Mouse (Mus musculus) limb, embryonic 12.5 days (tissue): ENCODE measurements at regions not wholly inside any gene's neighbourhood (a gene's known extent, or its start where the extent isn't known, plus 50 kb on each side); places are given as distances from the start of the nearest gene placed in this dataset.

Experiments used
- ATAC-seq: fragments of 200-750 bp; cut with Nextera tagmentation; 2 replicates; pipeline ENCODE4 v1.8.0; 2017; ENCODE audit warnings: low read depth, moderate TSS enrichment; ENCODE audit not compliant: insufficient number of reproducible peaks, insufficient read depth, low FRiP score, low TSS enrichment
- H3K27ac ChIP-seq: fragments of 300-500 bp; sonication (generic); 2 replicates; pipeline ENCODE4 v1.5.1; 2016; ENCODE audit warnings: mild to moderate bottlenecking, moderate library complexity
- H3K27me3 ChIP-seq: fragments of 300-500 bp; sonication (generic); 2 replicates; pipeline ENCODE4 v1.6.1; 2016; ENCODE audit warnings: mild to moderate bottlenecking, moderate library complexity
- H3K36me3 ChIP-seq: fragments of 300-500 bp; sonication (generic); 2 replicates; pipeline ENCODE4 v1.6.1; 2016; ENCODE audit warnings: mild to moderate bottlenecking, moderate library complexity
- H3K4me1 ChIP-seq: fragments of 300-500 bp; sonication (generic); replicated peaks from 2 replicates; pipeline ENCODE4 v1.6.1; 2016
- H3K4me2 ChIP-seq: fragments of 300-500 bp; sonication (generic); 2 replicates; pipeline ENCODE4 v1.6.1; 2016; ENCODE audit warnings: mild to moderate bottlenecking, moderate library complexity
- H3K4me3 ChIP-seq: fragments of 300-500 bp; sonication (generic); replicated peaks from 2 replicates; pipeline ENCODE4 v1.5.1; 2016; ENCODE audit warnings: mild to moderate bottlenecking
- H3K9ac ChIP-seq: fragments of 300-500 bp; sonication (generic); replicated peaks from 2 replicates; pipeline ENCODE4 v1.6.1; 2016; ENCODE audit warnings: mild to moderate bottlenecking, moderate library complexity
- H3K9me3 ChIP-seq: fragments of 300-500 bp; sonication (generic); 2 replicates; pipeline ENCODE4 v1.6.1; 2016; ENCODE audit warnings: mild to moderate bottlenecking, moderate library complexity
- WGBS: fragments of 180-500 bp; shearing (Covaris S2); methylation state at CpG from one replicate; pipeline ENCODE4 v1.1.7; 2016; 5-methylcytosine and 5-hydroxymethylcytosine counted together

- H3K27ac ChIP-seq: no peak overlapping the region
- WGBS: 81% methylated on average over 7 of the region's 7 CpGs
- no peaks in the 10 kb centered on the region for H3K9me3 ChIP-seq
- no peaks in the 10 kb centered on the region for H3K27me3 ChIP-seq
- no peak overlapping the region for H3K4me3 ChIP-seq
- ATAC-seq: no peak
- H3K9ac ChIP-seq: no peak overlapping the region
- no peaks in the 10 kb centered on the region for H3K36me3 ChIP-seq
- H3K4me2 ChIP-seq: no peak overlapping the region
- H3K4me1 ChIP-seq: no peaks in the 10 kb centered on the region
These were observed 157.7 kb upstream of the Ado start for GRCm38 (mm10) chr10:67706436-67706835.

DNA sequence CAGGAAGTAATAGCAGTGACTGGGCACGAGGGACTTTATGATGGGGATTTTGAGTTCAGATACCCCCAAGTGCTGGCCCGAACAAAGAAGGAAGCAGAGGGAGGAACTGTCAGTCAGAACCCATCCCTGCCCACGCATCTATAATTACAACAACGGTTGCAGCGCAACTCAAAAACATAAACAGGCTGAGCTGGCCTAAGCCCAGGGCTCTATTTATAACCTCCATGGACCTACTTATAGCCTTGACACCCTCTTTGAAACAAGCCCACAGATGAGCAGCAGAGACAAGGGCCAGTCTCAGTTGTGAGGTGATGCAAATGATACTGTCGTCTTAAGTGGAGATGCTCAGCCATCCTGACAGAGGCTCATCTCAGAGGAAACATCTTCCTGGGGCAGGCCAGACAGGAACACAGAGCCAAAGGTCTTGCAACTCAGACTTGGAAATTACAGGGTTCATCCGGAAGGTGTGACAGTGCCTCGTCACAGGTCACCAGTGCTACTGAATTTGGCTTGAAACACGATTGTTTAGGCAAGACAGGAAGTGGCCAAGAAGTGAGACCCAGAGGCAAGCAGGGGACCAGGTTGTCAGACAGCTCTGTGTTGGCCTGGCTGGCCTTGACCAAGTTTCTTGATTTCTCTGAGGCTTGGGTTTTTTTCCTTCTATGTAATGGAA is 154.2 kb upstream of the Ado start:
- Histone ChIP-seq H3K4me2 (no peak overlapping the region), H3K9ac (no peak overlapping the region), H3K4me3 (no peak overlapping the region), H3K36me3 (no peaks in the 10 kb centered on the region), H3K9me3 (no peaks in the 10 kb centered on the region), H3K27ac (no peak overlapping the region), H3K4me1 (no peaks in the 10 kb centered on the region), H3K27me3 (no peaks in the 10 kb centered on the region)
- no peak for ATAC-seq
- whole genome bisulfite sequencing: 70% methylated on average over 9 of the region's 9 CpGs

GRCm38 (mm10) chr10:67697401-67698195 is 148.8 kb upstream of the Ado start:
- no peak overlapping the region for H3K4me2 ChIP-seq
- H3K4me1 ChIP-seq: no peaks in the 10 kb centered on the region
- WGBS: 66% methylated on average over 16 of the region's 16 CpGs
- no peak overlapping the region for H3K9ac ChIP-seq
- H3K27me3 ChIP-seq: no peaks in the 10 kb centered on the region
- ATAC-seq: no peak
- no peaks in the 10 kb centered on the region for H3K36me3 ChIP-seq
- H3K9me3 ChIP-seq: no peaks in the 10 kb centered on the region
- no peak overlapping the region for H3K27ac ChIP-seq
- no peak overlapping the region for H3K4me3 ChIP-seq

DNA sequence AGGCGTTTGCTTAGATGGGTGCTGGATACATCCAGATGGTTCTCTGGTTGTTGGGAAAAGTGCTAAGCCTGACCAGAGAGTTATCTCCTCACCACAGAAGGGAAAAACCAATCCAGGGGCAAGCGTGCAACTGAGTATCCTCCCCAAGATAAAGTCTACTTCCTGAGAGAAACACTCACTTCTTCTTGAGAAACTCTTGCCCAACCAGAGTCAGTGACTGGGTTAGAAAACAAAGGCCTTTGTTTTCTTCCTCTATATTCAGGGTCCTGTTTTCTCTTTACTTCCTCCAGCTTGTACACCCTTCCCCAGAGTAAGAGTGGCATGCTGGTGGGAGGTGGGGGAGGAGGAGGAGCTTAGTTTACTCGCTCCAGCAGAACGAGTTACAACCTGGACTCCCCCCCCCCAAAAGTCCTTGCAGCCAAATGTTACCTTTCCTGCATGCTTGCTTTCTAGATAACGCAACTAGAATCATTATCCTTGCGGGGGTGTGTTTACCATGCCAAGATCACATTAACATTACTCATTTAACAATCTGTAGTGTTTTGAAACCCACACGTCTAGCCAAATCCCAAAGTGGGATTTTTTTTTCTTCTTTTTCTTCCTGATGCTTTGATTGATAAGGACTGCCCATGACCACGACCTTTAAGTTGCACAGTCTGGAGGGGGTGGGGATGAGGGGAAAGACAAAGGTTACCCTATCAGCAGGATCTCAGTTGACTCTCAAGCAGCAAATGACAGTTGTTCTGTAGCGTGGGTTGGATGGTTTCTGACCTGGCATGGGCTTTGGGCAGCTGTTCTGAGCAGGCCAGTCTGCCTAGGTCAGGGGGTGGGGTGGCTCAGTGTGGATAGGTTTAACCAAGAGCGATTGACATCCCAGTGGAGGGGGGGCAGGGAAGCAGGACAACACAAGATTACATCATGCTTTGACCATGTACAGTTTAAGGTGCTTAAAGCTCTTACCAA is 147.4 kb upstream of the Ado start:
- Histone ChIP-seq H3K4me1 (no peaks in the 10 kb centered on the region), H3K27ac (no peak overlapping the region), H3K4me2 (no peak overlapping the region), H3K36me3 (no peaks in the 10 kb centered on the region), H3K9me3 (no peaks in the 10 kb centered on the region), H3K4me3 (no peak overlapping the region), H3K27me3 (no peaks in the 10 kb centered on the region), H3K9ac (no peak overlapping the region)
- 66% methylated on average over 10 of the region's 10 CpGs for WGBS
- ATAC-seq: no peak; the same call in 1 of the 2 replicates

DNA sequence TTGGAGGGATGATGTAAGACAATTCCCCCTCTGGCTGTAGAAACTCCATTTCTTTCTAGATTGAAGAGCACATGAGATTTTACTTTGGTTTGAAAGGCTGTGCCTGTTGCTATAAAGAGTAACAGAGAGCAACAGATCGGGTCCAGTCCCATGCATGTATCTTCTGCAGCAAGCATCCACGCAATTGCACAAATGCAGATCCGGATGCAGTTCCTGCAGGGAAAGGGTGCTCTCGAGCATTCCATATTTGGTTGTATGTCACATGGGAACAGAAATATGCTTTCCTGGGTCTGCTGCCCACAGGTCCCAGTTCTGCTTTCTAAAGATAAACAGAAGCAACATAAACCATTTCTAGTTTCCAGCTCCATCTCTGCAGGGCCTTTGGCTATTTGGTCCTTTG is 146.0 kb upstream of the Ado start:
- Histone ChIP-seq H3K4me1 (no peaks in the 10 kb centered on the region), H3K4me3 (no peak overlapping the region), H3K4me2 (no peak overlapping the region), H3K27me3 (no peaks in the 10 kb centered on the region), H3K36me3 (no peaks in the 10 kb centered on the region), H3K27ac (no peak overlapping the region), H3K9ac (no peak overlapping the region), H3K9me3 (no peaks in the 10 kb centered on the region)
- no peak for ATAC-seq
- WGBS: 92% methylated on average over 4 of the region's 4 CpGs

- no peaks in the 10 kb centered on the region for H3K4me1 ChIP-seq
- H3K9me3 ChIP-seq: no peaks in the 10 kb centered on the region
- 78% methylated on average over 4 of the region's 4 CpGs for WGBS
- no peak overlapping the region for H3K9ac ChIP-seq
- no peaks in the 10 kb centered on the region for H3K27me3 ChIP-seq
- no peak overlapping the region for H3K27ac ChIP-seq
- no peaks in the 10 kb centered on the region for H3K36me3 ChIP-seq
- no peak for ATAC-seq
- no peak overlapping the region for H3K4me3 ChIP-seq
- no peak overlapping the region for H3K4me2 ChIP-seq
These were observed 144.8 kb upstream of the Ado start for GRCm38 (mm10) chr10:67693586-67693985.

DNA sequence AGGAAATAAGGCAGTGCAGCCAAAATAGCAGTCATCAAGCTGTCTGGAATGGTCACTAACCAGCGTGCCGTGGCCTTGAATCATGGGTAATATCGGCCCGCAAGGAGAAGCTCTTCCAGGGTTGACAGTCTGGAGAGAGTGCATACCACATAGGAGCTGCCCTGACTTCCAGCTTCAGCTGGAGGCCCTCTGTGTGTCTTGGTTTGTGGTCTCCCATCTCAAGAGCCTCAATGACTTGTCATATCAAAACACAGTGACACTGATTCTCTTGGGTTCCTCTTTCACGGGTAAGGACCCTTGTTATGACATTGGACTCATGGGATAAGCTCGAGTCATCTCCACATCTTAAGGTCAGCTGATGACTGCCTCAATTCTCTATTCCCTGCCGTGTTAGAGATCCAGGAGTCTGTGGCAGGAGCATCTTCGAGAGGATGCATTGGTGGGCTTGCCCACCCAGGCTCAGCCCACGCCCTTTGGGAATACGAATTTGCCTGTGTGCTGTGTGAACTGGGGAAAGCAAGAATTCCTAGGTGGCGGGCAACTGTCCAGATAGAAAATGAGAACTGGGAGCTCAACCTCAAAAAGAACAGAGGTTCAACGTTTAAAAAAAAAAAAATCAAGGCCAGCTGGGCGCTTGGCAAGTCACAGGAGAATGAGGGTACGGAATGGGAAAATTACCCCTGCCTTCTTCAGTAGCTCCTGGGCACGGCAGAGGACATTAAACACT is 141.4 kb upstream of the Ado start:
- Histone ChIP-seq H3K27me3 (no peaks in the 10 kb centered on the region), H3K4me1 (no peaks in the 10 kb centered on the region), H3K9me3 (no peaks in the 10 kb centered on the region), H3K4me3 (no peak overlapping the region), H3K36me3 (no peaks in the 10 kb centered on the region), H3K4me2 (no peak overlapping the region), H3K9ac (no peak overlapping the region), H3K27ac (no peak overlapping the region)
- WGBS: 88% methylated on average over 15 of the region's 15 CpGs
- no peak for ATAC-seq

GRCm38 (mm10) chr10:67679382-67679781 is 130.6 kb upstream of the Ado start:
- Histone ChIP-seq H3K27me3 (no peaks in the 10 kb centered on the region), H3K4me1 (no peaks in the 10 kb centered on the region), H3K4me2 (no peak overlapping the region), H3K9ac (no peak overlapping the region), H3K9me3 (no peaks in the 10 kb centered on the region), H3K27ac (no peak overlapping the region), H3K4me3 (no peak overlapping the region), H3K36me3 (no peaks in the 10 kb centered on the region)
- WGBS: 94% methylated on average over 4 of the region's 4 CpGs
- ATAC-seq: no peak

DNA sequence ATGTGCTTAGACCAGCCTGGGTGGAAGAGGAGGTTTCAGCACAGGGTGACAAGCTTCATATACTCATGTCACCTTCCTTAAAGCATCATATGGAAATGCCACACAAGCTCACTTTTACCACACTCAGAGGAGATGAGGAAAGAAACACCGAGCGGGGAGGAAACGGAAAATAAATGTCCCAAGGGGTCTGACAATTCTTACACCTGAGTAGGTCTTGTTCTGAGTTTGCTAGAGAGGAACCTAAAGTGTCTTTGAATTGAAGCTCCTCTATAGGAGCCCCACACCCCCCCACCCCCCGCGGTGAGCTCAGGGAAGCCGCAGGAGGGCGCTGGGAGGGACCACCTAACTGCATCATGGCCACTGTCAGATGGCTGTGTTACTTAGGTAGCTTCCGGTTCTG is 124.7 kb upstream of the Ado start:
- Histone ChIP-seq H3K4me3 (no peak overlapping the region), H3K27me3 (no peaks in the 10 kb centered on the region), H3K36me3 (no peaks in the 10 kb centered on the region), H3K4me1 (peaks cover 4% of the 10 kb centered on the region; the same call in 1 of the 2 replicates), H3K27ac (no peak overlapping the region), H3K9ac (no peak overlapping the region), H3K4me2 (no peak overlapping the region), H3K9me3 (no peaks in the 10 kb centered on the region)
- no peak for ATAC-seq
- WGBS: 86% methylated on average over 8 of the region's 8 CpGs

- H3K4me3 ChIP-seq: no peak overlapping the region
- no peak for ATAC-seq
- peaks cover 4% of the 10 kb centered on the region; the same call in 1 of the 2 replicates for H3K4me1 ChIP-seq
- no peak overlapping the region for H3K9ac ChIP-seq
- H3K27me3 ChIP-seq: no peaks in the 10 kb centered on the region
- H3K27ac ChIP-seq: 0 out of 2 replicates have a peak overlapping the region, but pooled peaks have one; percentile 45
- no peaks in the 10 kb centered on the region for H3K36me3 ChIP-seq
- H3K9me3 ChIP-seq: no peaks in the 10 kb centered on the region
- 77% methylated on average over 8 of the region's 8 CpGs for WGBS
- H3K4me2 ChIP-seq: no peak overlapping the region
These were observed 123.5 kb upstream of the Ado start for GRCm38 (mm10) chr10:67672281-67672680.
